Mouse (Mus musculus) liver, postnatal 0 days (tissue): ENCODE data around the gene Pdpn.

Experiments used
- CTCF ChIP-seq: sonication (generic); IDR thresholded peaks from 2 replicates; pipeline ENCODE4 v1.5.1; 2016; ENCODE audit warnings: antibody characterized with exemption, low read depth
- EP300 ChIP-seq: IDR thresholded peaks from 2 replicates; pipeline ENCODE4 v1.6.1; 2016; ENCODE audit warnings: antibody characterized with exemption, low read depth, mild to moderate bottlenecking

DNA sequence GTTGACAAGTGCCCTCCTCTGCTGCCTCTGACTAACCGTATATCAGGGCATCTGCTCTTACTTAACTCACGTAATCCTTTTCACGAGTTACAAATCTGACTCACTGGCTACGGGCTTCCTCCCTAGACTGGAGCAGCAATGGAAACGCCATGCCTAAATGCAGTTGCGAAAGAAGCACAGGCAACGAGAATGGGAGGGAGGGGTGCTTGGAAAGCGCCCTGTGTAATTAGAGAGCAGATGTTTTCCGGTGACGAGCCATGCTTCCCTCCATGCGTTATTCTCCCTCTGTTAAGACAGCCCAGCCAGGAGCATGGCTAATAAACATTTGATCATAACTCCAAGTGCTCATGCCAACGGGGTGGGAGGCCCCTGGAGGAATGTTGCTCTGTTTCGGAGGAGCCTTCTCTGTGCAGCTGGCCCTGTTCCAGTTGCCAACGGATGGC lies 20.9 kb downstream of the Pdpn start:
- TF ChIP-seq CTCF (no peak), EP300 (no peak)
